Mouse (Mus musculus) CH12.LX (cell line): ENCODE results near the gene Nxn.

Experiments used
- CTCF ChIP-seq, 2 experiments: IDR thresholded peaks in 1 of 2; conservative IDR thresholded peaks in 1 of 2; 2 replicates each; pipeline ENCODE4 v1.5.1; 2011 to 2012; ENCODE audit warnings: low read depth in 2 of 2, low read length in 2 of 2, improper control_type of control experiment in 1 of 2, inconsistent platforms in 1 of 2, mild to moderate bottlenecking in 1 of 2, moderate library complexity in 1 of 2
- MXI1 ChIP-seq: IDR thresholded peaks from 2 replicates; pipeline ENCODE4 v1.6.1; 2011; ENCODE audit warnings: mild to moderate bottlenecking, low read depth, low read length, improper control_type of control experiment
- MYC ChIP-seq: IDR thresholded peaks from 2 replicates; pipeline ENCODE4 v1.6.1; 2011; ENCODE audit warnings: low read depth, mild to moderate bottlenecking, improper control_type of control experiment, low read length
- POLR2A ChIP-seq: IDR thresholded peaks from 2 replicates; pipeline ENCODE4 v1.6.1; 2011; ENCODE audit warnings: low read depth, mild to moderate bottlenecking, improper control_type of control experiment, low read length
- TBP ChIP-seq: conservative IDR thresholded peaks from 2 replicates; pipeline ENCODE4 v1.6.1; 2011; ENCODE audit warnings: low read depth, low read length, improper control_type of control experiment

DNA sequence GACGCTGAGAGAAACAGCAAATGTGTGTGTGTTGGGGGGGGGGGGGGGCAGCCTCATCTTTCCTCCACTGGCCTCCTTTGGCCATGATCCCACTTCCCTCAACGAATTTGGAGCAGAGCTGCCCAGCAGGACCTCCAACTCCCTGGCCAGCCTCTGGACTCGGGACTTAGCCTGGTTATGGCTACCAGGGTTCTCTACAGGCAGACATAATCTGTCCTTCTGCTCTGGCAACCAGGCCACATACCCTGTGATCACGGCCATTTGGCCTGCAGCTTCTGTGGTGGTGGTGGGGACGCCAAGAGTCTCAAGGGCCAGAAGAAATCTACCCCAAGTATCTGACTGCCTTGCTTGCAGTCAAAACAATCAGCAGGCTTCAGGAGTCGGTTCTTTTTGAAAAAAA, 26.4 kb downstream of the Nxn start:
- TF ChIP-seq MXI1 (no peak), CTCF (conservative IDR thresholded peaks at IDR 0.05 in 1 of 2, IDR thresholded peaks at IDR 0.05 in 1 of 2; ENCODE audit: low read depth in 2 of 2, low read length in 2 of 2) (no peak), POLR2A (no peak), MYC (no peak), TBP (no peak)
